ENCODE assay signal across 27 mouse cellular contexts in genomic region chr6:108624915-108625314, GRCm38 (mm10). TPM values are rescaled to one million over a fixed set of nuclear protein-coding genes. Genes with fewer than 3 reads are reported as not detected.
DNase-seq lines count a peak whose midpoint lies in the region; ATAC-seq and TF ChIP-seq lines count a peak whose summit lies in the region.
"Had no signal": no experiment of that assay in that cellular context is flagged by ENCODE, and none has a peak within 500 bp of the region (broad histone marks: within the 10 kb centered on the region; RNA-seq: fewer than 3 reads in every experiment).

No protein-coding gene starts in this region.

- H3K27ac ChIP-seq in bone marrow macrophage, adult 2 months (ENCODE audit: insufficient read depth, low read depth, low read length) = peak overlapping the region; percentile 24; the same call in 1 of the 2 replicates
- no peak overlapping the region for H3K27ac ChIP-seq in kidney, embryonic 14.5 days (ENCODE audit: low read depth, low read length)
- no peak overlapping the region for H3K27ac ChIP-seq in heart, embryonic 12.5 days (ENCODE audit: poor library complexity, severe bottlenecking)
- H3K27ac ChIP-seq: embryonic facial prominence, embryonic 13.5 days; gastrocnemius, adult 2 months; hindbrain, embryonic 14.5 days; kidney, embryonic 15.5 days; layer of hippocampus, adult 2 months; limb, embryonic 13.5 days; lung, embryonic 15.5 days; midbrain, embryonic 12.5 days; stomach, embryonic 15.5 days had no signal

- H3K36me3 ChIP-seq in kidney, embryonic 14.5 days (ENCODE audit: control insufficient read depth, insufficient read depth, low read length) = no peaks in the 10 kb centered on the region
- H3K36me3 ChIP-seq in heart, embryonic 12.5 days = no peaks in the 10 kb centered on the region
- H3K36me3 ChIP-seq: embryonic facial prominence, embryonic 13.5 days; kidney, embryonic 15.5 days; limb, embryonic 13.5 days; lung, embryonic 15.5 days; midbrain, embryonic 12.5 days; stomach, embryonic 15.5 days had no signal

- peak; percentile 84 for ATAC-seq in megakaryocyte progenitor cell, adult 5-6 weeks (replicated peaks; ENCODE audit: poor library complexity)
- no peak for ATAC-seq in kidney, embryonic 14.5 days (ENCODE audit: low FRiP score, low TSS enrichment)
- ATAC-seq in heart, embryonic 12.5 days (ENCODE audit: insufficient number of reproducible peaks, low FRiP score) = no peak
- ATAC-seq: forebrain, embryonic 16.5 days had no signal

- intact Hi-C loops in heart, postnatal 36 days (cut with DNase I) = no loop called here

- H3K4me2 ChIP-seq in kidney, embryonic 14.5 days (replicated peaks; ENCODE audit: low read depth, low read length) = no peak overlapping the region
- H3K4me2 ChIP-seq in heart, embryonic 12.5 days = no peak overlapping the region
- H3K4me2 ChIP-seq: embryonic facial prominence, embryonic 13.5 days; hindbrain, embryonic 14.5 days; kidney, embryonic 15.5 days; limb, embryonic 13.5 days; liver, embryonic 11.5 days; lung, embryonic 15.5 days; midbrain, embryonic 12.5 days; stomach, embryonic 15.5 days had no signal

- no peak for TF ChIP-seq POLR2A in bone marrow macrophage, adult 2 months (IDR thresholded peaks at IDR 0.05; ENCODE audit: borderline replicate concordance, low read depth, low read length)

- no peak overlapping the region for H3K4me3 ChIP-seq in bone marrow macrophage, adult 2 months (ENCODE audit: insufficient read depth, low read length)
- H3K4me3 ChIP-seq in kidney, embryonic 14.5 days (ENCODE audit: low read length) = no peak overlapping the region
- no peak overlapping the region for H3K4me3 ChIP-seq in heart, embryonic 12.5 days
- H3K4me3 ChIP-seq: embryonic facial prominence, embryonic 13.5 days; gastrocnemius, adult 2 months; kidney, embryonic 15.5 days; layer of hippocampus, adult 2 months; limb, embryonic 13.5 days; lung, embryonic 15.5 days; midbrain, embryonic 12.5 days; stomach, embryonic 15.5 days had no signal

- DNase-seq in heart, adult 11 months = peak; percentile 22
- no peak for DNase-seq in heart, postnatal 36 days
- peak; percentile 43 for DNase-seq in 416B (ENCODE audit: low read depth)
- DNase-seq in layer of hippocampus, postnatal 25 days (ENCODE audit: extremely low spot score in 1 of 2, low spot score in 1 of 2) = no peak
- DNase-seq: adrenal gland, adult 8-10 months; cerebellum, adult 11 months; cerebellum, adult 9-11 months; gastrocnemius, adult 2 months; gastrocnemius, postnatal 36 days; heart, postnatal 4 days; kidney, adult 11 months; kidney, postnatal 36 days; right cerebral cortex, postnatal 25 days had no signal

- H3K27me3 ChIP-seq in kidney, embryonic 14.5 days (ENCODE audit: control insufficient read depth, insufficient read depth, low read length) = no peaks in the 10 kb centered on the region
- H3K27me3 ChIP-seq in heart, embryonic 12.5 days (replicated peaks) = no peaks in the 10 kb centered on the region
- H3K27me3 ChIP-seq: embryonic facial prominence, embryonic 13.5 days; kidney, embryonic 15.5 days; limb, embryonic 13.5 days; lung, embryonic 15.5 days; midbrain, embryonic 12.5 days; stomach, embryonic 15.5 days had no signal

- H3K9me3 ChIP-seq in kidney, embryonic 14.5 days (ENCODE audit: control insufficient read depth, low read length) = no peaks in the 10 kb centered on the region
- H3K9me3 ChIP-seq in heart, embryonic 12.5 days (replicated peaks) = peaks cover 9% of the 10 kb centered on the region
- H3K9me3 ChIP-seq: lung, embryonic 15.5 days; midbrain, embryonic 12.5 days; stomach, embryonic 15.5 days had no signal

- H3K9ac ChIP-seq in kidney, embryonic 14.5 days (ENCODE audit: low read depth, low read length) = no peak overlapping the region
- no peak overlapping the region for H3K9ac ChIP-seq in heart, embryonic 12.5 days
- H3K9ac ChIP-seq: embryonic facial prominence, embryonic 13.5 days; hindbrain, embryonic 14.5 days; kidney, embryonic 15.5 days; limb, embryonic 13.5 days; lung, embryonic 15.5 days; midbrain, embryonic 12.5 days; stomach, embryonic 15.5 days had no signal

- no peak for TF ChIP-seq CTCF in bone marrow macrophage, adult 2 months (IDR thresholded peaks at IDR 0.05; ENCODE audit: low read depth, low read length)

- 85% methylated on average over 4 of the region's 4 CpGs for WGBS in kidney, embryonic 14.5 days
- WGBS in heart, embryonic 12.5 days = 79% methylated on average over 4 of the region's 4 CpGs

- H3K4me1 ChIP-seq in bone marrow macrophage, adult 2 months (ENCODE audit: control insufficient read depth, insufficient read depth, low read length) = peaks cover 19% of the 10 kb centered on the region
- H3K4me1 ChIP-seq in kidney, embryonic 14.5 days (ENCODE audit: control insufficient read depth, insufficient read depth, low read length) = no peaks in the 10 kb centered on the region
- no peaks in the 10 kb centered on the region for H3K4me1 ChIP-seq in heart, embryonic 12.5 days (replicated peaks)
- H3K4me1 ChIP-seq: embryonic facial prominence, embryonic 13.5 days; kidney, embryonic 15.5 days; limb, embryonic 13.5 days; lung, embryonic 15.5 days; midbrain, embryonic 12.5 days; stomach, embryonic 15.5 days had no signal

RNA-seq across cellular contexts. Expression of gene Bhlhe40, which starts 35.5 kb away (rescaled TPM):
- 10 to 100 TPM; 43.8 to 61.4 TPM for total RNA-seq in heart, postnatal 36 days (2021)
- 1.5 and 2.0 TPM in 2 replicates for polyA plus RNA-seq in bone marrow macrophage, adult 2 months (2012; ENCODE audit: insufficient read depth, insufficient read length, missing spikeins)
- total RNA-seq in megakaryocyte progenitor cell, adult 5-6 weeks (2015) = 3.4 and 3.5 TPM in 2 replicates
- total RNA-seq in megakaryocyte progenitor cell, adult 5-6 weeks (2017) = 2.9 and 4.1 TPM in 2 replicates
- 10 to 100 TPM; 82.5 to 98.5 TPM for total RNA-seq in layer of hippocampus, postnatal 25 days (2021)
- polyA plus RNA-seq in kidney, embryonic 14.5 days (2014; fragmentation: Nextera tagmentation; extraction: Ambion mirVana) = 6.9 and 8.1 TPM in 2 replicates
- polyA plus RNA-seq in heart, embryonic 12.5 days (2016; fragmentation: Nextera tagmentation; extraction: Ambion mirVana) = 22.4 and 23.8 TPM in 2 replicates

Comparison
In these comparisons a context has a peak if more than half of its experiments do, and no peak if none do; other contexts are left out.
1. DNase-seq: peak in heart, adult 11 months (single experiment) and 416B (single experiment); none in heart, postnatal 36 days (0 of 2) and layer of hippocampus, postnatal 25 days (0 of 2).
2. RNA of gene Bhlhe40, which starts 35.5 kb away (total RNA-seq): 82.5 to 98.5 TPM in layer of hippocampus, postnatal 25 days and 43.8 to 61.4 TPM in heart, postnatal 36 days; 2.9 to 4.1 TPM in megakaryocyte progenitor cell, adult 5-6 weeks; every median in the first group is over 4 times any median in the second.